In genomic region chr1:137873628-137874027, GRCm38 (mm10) we compare ENCODE assay signal across 22 mouse cellular contexts.
"Had no signal": no experiment of that assay in that cellular context is flagged by ENCODE, and none has a peak within 500 bp of the region (broad histone marks: within the 10 kb centered on the region; RNA-seq: fewer than 3 reads in every experiment).

No protein-coding gene starts in this region.

- DNase-seq: heart, postnatal 10 days; heart, postnatal 14 days; heart, postnatal 36 days; heart, postnatal 4 days; kidney, adult 11 months; kidney, adult 18-20 months; kidney, adult 2 months; kidney, adult 8-10 months; kidney, adult 9 months; kidney, postnatal 10 days; kidney, postnatal 14 days; kidney, postnatal 25 days; kidney, postnatal 36 days; kidney, postnatal 4 days; layer of hippocampus, adult 9-11 months; layer of hippocampus, postnatal 36 days had no signal

- ATAC-seq: hindbrain, embryonic 16.5 days; hindbrain, postnatal 0 days; inflammation-experienced regulatory T-cells, adult 6 months; intestine, embryonic 15.5 days; intestine, embryonic 16.5 days; intestine, postnatal 0 days had no signal
